Mouse (Mus musculus): ENCODE measurements around the gene Styk1.

GRCm38 (mm10) chr6:131270312-131270711 is 83.1 kb downstream of the Styk1 start:
- no peak for TF ChIP-seq CTCF (IDR thresholded peaks at IDR 0.05; ENCODE audit: borderline replicate concordance, extremely low read depth, insufficient read depth, insufficient read length)
- TF ChIP-seq POLR2A (IDR thresholded peaks at IDR 0.05; ENCODE audit: borderline replicate concordance, extremely low read depth, insufficient read depth, insufficient read length, poor library complexity, severe bottlenecking) = no peak

Data from brain, embryonic 14.5 days (tissue).